Mouse (Mus musculus) G1E (cell line): ENCODE data around the gene Morn5.

Experiments
- CTCF ChIP-seq: IDR thresholded peaks from 2 replicates; pipeline ENCODE4 v1.5.1; 2012; ENCODE audit warnings: low read depth, low read length, inconsistent platforms, mixed read lengths
- GATA1 ChIP-seq: IDR thresholded peaks from 2 replicates; pipeline ENCODE4 v1.6.1; 2012; ENCODE audit warnings: borderline replicate concordance, low read length, inconsistent platforms, mixed read lengths
- GATA2 ChIP-seq: IDR thresholded peaks from 2 replicates; pipeline ENCODE4 v1.6.1; 2012; ENCODE audit warnings: low read depth, low read length, inconsistent platforms, borderline replicate concordance
- POLR2AphosphoS5 ChIP-seq: IDR thresholded peaks from 2 replicates; pipeline ENCODE4 v1.6.1; 2012; ENCODE audit warnings: low read depth, low read length, inconsistent platforms; ENCODE audit not compliant: insufficient replicate concordance
- TAL1 ChIP-seq: conservative IDR thresholded peaks from 2 replicates; pipeline ENCODE4 v1.6.1; 2012; ENCODE audit warnings: low read depth, low read length, inconsistent platforms, mixed read lengths

- TF ChIP-seq CTCF (peak; percentile 80), TAL1 (no peak), GATA1 (no peak), GATA2 (no peak), POLR2AphosphoS5 (no peak)
Observed at GRCm38 (mm10) chr2:36008071-36008470, 41.2 kb upstream of the Morn5 start.
